ENCODE assay signal across 40 mouse cellular contexts in genomic region chr13:96989129-96989528, GRCm38 (mm10). TPM values are rescaled to one million over a fixed set of nuclear protein-coding genes. Genes with fewer than 3 reads are reported as not detected.
"Had no signal": no experiment of that assay in that cellular context is flagged by ENCODE, and none has a peak within 500 bp of the region (broad histone marks: within the 10 kb centered on the region; RNA-seq: fewer than 3 reads in every experiment).

No protein-coding gene starts in this region.

- H3K4me2 ChIP-seq: heart, embryonic 11.5 days; heart, embryonic 13.5 days; heart, embryonic 15.5 days; hindbrain, embryonic 13.5 days; hindbrain, embryonic 15.5 days; kidney, embryonic 15.5 days; limb, embryonic 13.5 days; limb, embryonic 15.5 days; liver, embryonic 15.5 days had no signal

- DNase-seq: gastrocnemius, postnatal 14 days; gastrocnemius, postnatal 36 days; heart, adult 18-20 months; heart, postnatal 14 days; heart, postnatal 36 days; kidney, adult 11 months; kidney, adult 2 months; kidney, adult 9 months; kidney, postnatal 14 days; kidney, postnatal 36 days; layer of hippocampus, adult 9-11 months; layer of hippocampus, postnatal 36 days; left cerebral cortex, postnatal 4 days had no signal

- H3K27ac ChIP-seq: heart, embryonic 13.5 days; heart, embryonic 15.5 days; hindbrain, embryonic 13.5 days; hindbrain, embryonic 15.5 days; hindbrain, postnatal 0 days; kidney, embryonic 15.5 days; kidney, postnatal 0 days; limb, embryonic 13.5 days; limb, embryonic 15.5 days; liver, embryonic 15.5 days had no signal

- ATAC-seq: hindbrain, postnatal 0 days; intestine, embryonic 16.5 days had no signal

- H3K27me3 ChIP-seq: heart, embryonic 13.5 days; heart, embryonic 15.5 days; hindbrain, embryonic 13.5 days; hindbrain, embryonic 15.5 days; kidney, embryonic 15.5 days; limb, embryonic 13.5 days; limb, embryonic 15.5 days had no signal

- H3K9me3 ChIP-seq: heart, embryonic 13.5 days; heart, embryonic 15.5 days; hindbrain, embryonic 13.5 days; hindbrain, embryonic 15.5 days; kidney, embryonic 15.5 days; limb, embryonic 13.5 days; limb, embryonic 15.5 days; liver, embryonic 15.5 days had no signal

- H3K9ac ChIP-seq: heart, embryonic 13.5 days; heart, embryonic 15.5 days; hindbrain, embryonic 13.5 days; hindbrain, embryonic 15.5 days; kidney, embryonic 15.5 days; limb, embryonic 13.5 days; limb, embryonic 15.5 days; liver, embryonic 15.5 days had no signal

- H3K36me3 ChIP-seq: heart, embryonic 13.5 days; heart, embryonic 15.5 days; hindbrain, embryonic 13.5 days; hindbrain, embryonic 15.5 days; kidney, embryonic 15.5 days; limb, embryonic 13.5 days; limb, embryonic 15.5 days; liver, embryonic 15.5 days had no signal

- H3K4me1 ChIP-seq: hindbrain, embryonic 15.5 days had no signal

- H3K4me3 ChIP-seq: heart, embryonic 13.5 days; heart, embryonic 15.5 days; hindbrain, embryonic 13.5 days; hindbrain, embryonic 15.5 days; kidney, embryonic 15.5 days; limb, embryonic 13.5 days; limb, embryonic 15.5 days; liver, embryonic 15.5 days had no signal

RNA-seq across cellular contexts. Expression of gene 1700029F12Rik, which starts 45.0 kb away (rescaled TPM):
- total RNA-seq: gastrocnemius, adult 8-10 months; gastrocnemius, postnatal 14 days; gastrocnemius, postnatal 36 days; heart, adult 18-20 months; heart, postnatal 14 days; heart, postnatal 36 days; hematopoietic stem cell, adult 5-6 weeks; hindbrain, postnatal 0 days; layer of hippocampus, adult 18-20 months; layer of hippocampus, adult 8-10 months; layer of hippocampus, postnatal 14 days; layer of hippocampus, postnatal 36 days; left cerebral cortex, adult 18-20 months; left cerebral cortex, adult 8-10 months; left cerebral cortex, postnatal 10 days; left cerebral cortex, postnatal 25 days; left cerebral cortex, postnatal 4 days had no signal
- polyA plus RNA-seq: frontal cortex, adult 2 months; heart, embryonic 11.5 days; heart, embryonic 13.5 days; heart, embryonic 15.5 days; heart, postnatal 0 days; hindbrain, embryonic 11.5 days; hindbrain, embryonic 13.5 days; hindbrain, embryonic 15.5 days; hindbrain, postnatal 0 days; intestine, embryonic 14.5 days; intestine, embryonic 16.5 days; kidney, embryonic 15.5 days; kidney, postnatal 0 days; large intestine, adult 2 months; limb, embryonic 11.5 days; limb, embryonic 13.5 days; limb, embryonic 15.5 days; liver, embryonic 15.5 days had no signal
